Mouse (Mus musculus) CH12.LX (cell line): Measurements from ENCODE around the gene Sept9. TPM values are rescaled to one million over a fixed set of nuclear protein-coding genes. Genes with fewer than 3 reads are reported as not detected.

ENCODE experiments used
- DNase-seq: peaks from one replicate; pipeline ENCODE4 v3.0.0-alpha.2; 2013; ENCODE audit errors: extremely low read depth
- H3K27ac ChIP-seq: 2 replicates; pipeline ENCODE4 v1.5.1; 2012; ENCODE audit warnings: low read depth, mild to moderate bottlenecking, control low read depth, moderate library complexity; ENCODE audit not compliant: insufficient read depth
- H3K27me3 ChIP-seq: replicated peaks from 2 replicates; pipeline ENCODE3; 2012; ENCODE audit warnings: inconsistent platforms
- H3K36me3 ChIP-seq, 2 experiments: replicated peaks in 1 of 2; 2 replicates each; pipeline versions ENCODE3 to v1.6.1; 2012; ENCODE audit warnings: inconsistent platforms in 1 of 2, low read length in 1 of 2, mild to moderate bottlenecking in 1 of 2, mixed read lengths in 1 of 2, moderate library complexity in 1 of 2; ENCODE audit not compliant: control insufficient read depth in 1 of 2, insufficient read depth in 1 of 2
- H3K4me1 ChIP-seq, 2 experiments: 2 replicates each; pipeline ENCODE4 v1.6.1; 2012; ENCODE audit warnings: inconsistent platforms in 1 of 2, moderate library complexity in 1 of 2; ENCODE audit not compliant: insufficient read depth in 2 of 2, control insufficient read depth in 1 of 2
- H3K4me2 ChIP-seq: 2 replicates; pipeline ENCODE4 v1.6.1; 2012; ENCODE audit warnings: low read depth, mild to moderate bottlenecking, control low read depth; ENCODE audit not compliant: poor library complexity, insufficient read depth, severe bottlenecking
- H3K4me3 ChIP-seq, 3 experiments: fragments of 150-350 bp in 1 of 3; sonication (generic) in 1 of 3; replicated peaks in 1 of 3; 2 replicates each; pipeline versions ENCODE3 to v1.5.1; 2011 to 2012; ENCODE audit warnings: low read depth in 2 of 3, low read length in 2 of 3, mild to moderate bottlenecking in 2 of 3, moderate library complexity in 2 of 3, control low read depth in 1 of 3, improper control_type of control experiment in 1 of 3, inconsistent platforms in 1 of 3, mixed read lengths in 1 of 3; ENCODE audit not compliant: poor library complexity in 1 of 3
- H3K79me2 ChIP-seq: replicated peaks from 2 replicates; pipeline ENCODE4 v1.6.1; 2012; ENCODE audit warnings: mild to moderate bottlenecking, moderate library complexity; ENCODE audit not compliant: control insufficient read depth, poor library complexity, insufficient read depth, severe bottlenecking; ENCODE audit errors: extremely low read depth
- H3K9ac ChIP-seq: 2 replicates; pipeline ENCODE4 v1.6.1; 2012; ENCODE audit warnings: low read depth, mild to moderate bottlenecking, control low read depth, moderate library complexity; ENCODE audit not compliant: insufficient read depth
- H3K9me3 ChIP-seq: replicated peaks from 2 replicates; pipeline ENCODE3; 2012; ENCODE audit warnings: low read length, inconsistent platforms, mixed read lengths
- BHLHE40 ChIP-seq: IDR thresholded peaks from 2 replicates; pipeline ENCODE4 v1.6.1; 2011; ENCODE audit warnings: mild to moderate bottlenecking, low read depth, low read length, improper control_type of control experiment
- CHD1 ChIP-seq: IDR thresholded peaks from 2 replicates; pipeline ENCODE4 v1.6.1; 2012; ENCODE audit warnings: low read depth, low read length, improper control_type of control experiment, inconsistent platforms
- CHD2 ChIP-seq: IDR thresholded peaks from 2 replicates; pipeline ENCODE4 v1.6.1; 2011; ENCODE audit warnings: low read length, improper control_type of control experiment
- CTCF ChIP-seq, 2 experiments: IDR thresholded peaks in 1 of 2; conservative IDR thresholded peaks in 1 of 2; 2 replicates each; pipeline ENCODE4 v1.5.1; 2011 to 2012; ENCODE audit warnings: low read depth in 2 of 2, low read length in 2 of 2, improper control_type of control experiment in 1 of 2, inconsistent platforms in 1 of 2, mild to moderate bottlenecking in 1 of 2, moderate library complexity in 1 of 2
- ELF1 ChIP-seq: IDR thresholded peaks from 2 replicates; pipeline ENCODE4 v1.6.1; 2014; ENCODE audit warnings: low read depth, mild to moderate bottlenecking, inconsistent platforms, low read length, improper control_type of control experiment
- EP300 ChIP-seq: IDR thresholded peaks from 2 replicates; pipeline ENCODE4 v1.6.1; 2011; ENCODE audit warnings: low read length, improper control_type of control experiment
- ETS1 ChIP-seq: conservative IDR thresholded peaks from 2 replicates; pipeline ENCODE4 v1.6.1; 2012; ENCODE audit warnings: low read depth, mild to moderate bottlenecking, inconsistent platforms, low read length, improper control_type of control experiment, moderate library complexity
- JUND ChIP-seq: conservative IDR thresholded peaks from 2 replicates; pipeline ENCODE4 v1.6.1; 2011; ENCODE audit warnings: low read depth, low read length, improper control_type of control experiment
- KAT2A ChIP-seq: IDR thresholded peaks from 2 replicates; pipeline ENCODE4 v1.6.1; 2012; ENCODE audit warnings: low read length, improper control_type of control experiment, inconsistent platforms; ENCODE audit not compliant: insufficient replicate concordance
- MEF2A ChIP-seq: IDR thresholded peaks from 2 replicates; pipeline ENCODE4 v1.6.1; 2014; ENCODE audit warnings: low read depth, mild to moderate bottlenecking, inconsistent platforms, low read length, improper control_type of control experiment, borderline replicate concordance
- MYC ChIP-seq: IDR thresholded peaks from 2 replicates; pipeline ENCODE4 v1.6.1; 2011; ENCODE audit warnings: low read depth, mild to moderate bottlenecking, improper control_type of control experiment, low read length
- PAX5 ChIP-seq: IDR thresholded peaks from 2 replicates; pipeline ENCODE4 v1.6.1; 2012; ENCODE audit warnings: low read length, inconsistent platforms, mixed read lengths
- RAD21 ChIP-seq: IDR thresholded peaks from 2 replicates; pipeline ENCODE4 v1.6.1; 2011; ENCODE audit warnings: low read depth, mild to moderate bottlenecking, low read length, improper control_type of control experiment, moderate library complexity
- RCOR1 ChIP-seq: conservative IDR thresholded peaks from 2 replicates; pipeline ENCODE4 v1.6.1; 2012; ENCODE audit warnings: low read depth, mild to moderate bottlenecking, inconsistent platforms, low read length, improper control_type of control experiment
- SMC3 ChIP-seq: IDR thresholded peaks from 2 replicates; pipeline ENCODE4 v1.6.1; 2011; ENCODE audit warnings: low read depth, low read length, improper control_type of control experiment
- UBTF ChIP-seq: IDR thresholded peaks from 2 replicates; pipeline ENCODE4 v1.6.1; 2012; ENCODE audit warnings: low read depth, mild to moderate bottlenecking, inconsistent platforms, low read length, improper control_type of control experiment, moderate library complexity
- ZC3H11A ChIP-seq: IDR thresholded peaks from 2 replicates; pipeline ENCODE4 v1.6.1; 2012; ENCODE audit warnings: low read depth, mild to moderate bottlenecking, inconsistent platforms, low read length, improper control_type of control experiment
- ZNF384 ChIP-seq: IDR thresholded peaks from 2 replicates; pipeline ENCODE4 v1.6.1; 2012; ENCODE audit warnings: low read depth, low read length, improper control_type of control experiment, inconsistent platforms
- dilution Hi-C: fragments of 300-500 bp; cut with MboI; formaldehyde crosslinking; loops from 2 replicates; pipeline ENCODE4 v1.14.3; 2020; ENCODE audit warnings: low sequenced_read_pairs; ENCODE audit not compliant: extremely low pct_unique_long_range_greater_than_20kb, extremely low pct_ligation_motif_present
- in situ Hi-C: fragments of 300-500 bp; cut with MboI; formaldehyde crosslinking; loops from 3 replicates; pipeline ENCODE4 v1.14.3; 2019; ENCODE audit warnings: low sequenced_read_pairs, low pct_ligation_motif_present, low pct_unique_long_range_greater_than_20kb, mixed read lengths
- polyA plus RNA-seq: library from polyadenylated mRNA; unstranded; fragments of >175 nt; gene quantifications from 2 replicates; pipeline ENCODE4 v1.2.1, GENCODE M21; 2012; ENCODE audit warnings: low read depth; ENCODE audit not compliant: insufficient read length
- total RNA-seq, 2 experiments: library from RNA; depleted of rRNA; stranded (reverse); fragments of 300-350 nt in 1 of 2; fragments of >200 nt in 1 of 2; gene quantifications; 2 replicates each; pipeline ENCODE4 v1.2.3; 2012 to 2014

Sept9 gene
- total and polyA plus RNA-seq, 3 experiments, result 47.6 to 128 (median 110) TPM

DNA sequence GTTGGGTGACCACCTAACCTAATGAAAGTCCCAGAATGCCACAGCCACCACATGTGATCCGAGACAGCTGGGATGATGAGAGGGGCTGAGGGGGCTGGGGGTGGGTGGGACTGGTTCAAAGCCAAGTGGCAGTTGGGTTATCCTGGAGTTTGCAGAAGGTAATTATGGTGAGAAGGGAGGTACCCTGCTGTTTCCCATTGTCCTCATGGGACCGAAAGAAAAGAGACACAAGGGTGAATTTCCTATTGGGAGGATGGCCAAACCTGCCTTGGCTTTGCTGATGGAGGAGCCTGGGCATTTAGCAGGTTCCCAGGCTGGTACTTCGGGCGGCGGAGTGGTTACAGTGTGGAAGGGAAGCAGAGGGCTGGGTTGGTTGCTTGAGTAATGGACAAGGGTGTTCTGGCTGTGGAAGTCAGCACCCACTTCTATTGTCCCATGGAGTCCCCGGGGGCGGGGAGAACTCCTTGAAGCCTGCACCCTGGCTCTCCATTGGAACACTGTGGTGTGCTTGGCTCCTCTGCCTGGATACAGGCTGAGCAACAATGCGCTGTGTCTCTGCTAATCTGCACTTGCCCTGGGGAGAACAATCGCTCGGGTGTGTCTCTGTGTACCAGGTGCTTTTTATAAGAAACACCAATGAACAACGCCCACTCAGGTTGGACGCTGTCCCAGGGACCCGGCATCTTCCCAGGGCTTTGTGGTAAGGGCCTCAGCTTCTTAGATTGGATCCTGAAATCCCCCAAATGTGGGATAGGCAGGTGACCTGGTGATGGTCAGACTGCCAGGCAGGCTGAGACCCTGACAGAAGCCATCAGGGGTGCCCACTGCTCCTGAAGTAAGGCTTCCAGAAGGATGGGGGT, 64.9 kb downstream of the Sept9 start:
- dilution Hi-C loops (no loop called here), in situ Hi-C loops (loop anchor here (5.0 kb wide), 2 partner anchors 32 to 43 kb away; no protein-coding TSS in a partner anchor)
- no peak overlapping the region for H3K4me2 ChIP-seq
- no peaks in the 10 kb centered on the region for H3K27me3 ChIP-seq
- DNase-seq, result no peak
- H3K4me1 ChIP-seq, result peaks cover 24 to 74% of the 10 kb centered on the region in 2 experiments
- no peak overlapping the region for H3K27ac ChIP-seq
- no peaks in the 10 kb centered on the region for H3K9me3 ChIP-seq
- peaks cover 24% of the 10 kb centered on the region for H3K79me2 ChIP-seq
- H3K9ac ChIP-seq, result no peak overlapping the region
- TF ChIP-seq ETS1, result no peak
- TF ChIP-seq RCOR1, result no peak
- no peak for TF ChIP-seq JUND
- peaks cover 0 to 1% of the 10 kb centered on the region in 2 experiments for H3K36me3 ChIP-seq
- H3K4me3 ChIP-seq, result peak overlapping the region in 1 of 3 experiments; percentile 95

DNA sequence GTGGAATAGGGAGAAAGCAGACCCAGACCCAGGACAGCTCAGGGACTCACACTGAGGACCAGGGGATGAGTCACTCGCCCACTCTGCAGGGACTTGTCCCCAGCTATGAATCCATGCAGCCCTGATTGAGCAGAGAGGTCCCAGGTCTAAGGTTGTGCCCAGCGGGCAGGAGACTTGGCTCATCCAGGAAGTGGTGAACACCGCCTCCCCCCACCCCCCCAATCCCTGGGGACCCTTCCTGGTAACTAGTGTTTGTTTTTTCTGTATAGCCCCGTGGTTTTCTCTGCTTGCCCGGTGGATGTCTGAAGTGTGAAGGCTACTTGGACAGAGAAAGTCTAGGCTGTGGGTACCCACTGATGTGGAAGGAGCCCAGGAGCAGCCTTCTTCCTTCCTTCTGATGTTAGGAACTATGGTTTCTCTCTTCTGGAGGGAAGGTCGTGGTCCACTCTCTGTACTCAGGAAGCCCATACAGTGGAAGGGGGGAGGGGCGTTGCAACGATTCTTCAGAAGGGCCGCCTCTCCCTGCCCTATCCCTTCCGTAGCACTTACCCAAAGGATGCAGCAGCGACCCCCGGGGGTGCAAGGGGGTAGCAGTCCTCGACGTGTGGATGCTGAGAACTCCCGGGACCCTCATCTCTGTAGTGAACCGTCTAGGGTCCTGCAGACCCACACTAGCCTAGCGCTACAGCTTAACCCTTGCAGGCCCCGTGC, 66.0 kb downstream of the Sept9 start:
- H3K36me3 ChIP-seq, result peaks cover 0 to 9% of the 10 kb centered on the region in 2 experiments
- TF ChIP-seq PAX5 (no peak), ELF1 (peak; percentile 69), RAD21 (peak; percentile 29), CHD2 (peak; percentile 80), SMC3 (peak; percentile 35; the same call in 1 of the 2 replicates), EP300 (peak; percentile 10; the same call in 1 of the 2 replicates), MYC (no peak), KAT2A (0 out of 2 replicates have a peak, but pooled peaks have one; percentile 25), CHD1 (peak; percentile 45), ZNF384 (0 out of 2 replicates have a peak, but pooled peaks have one; percentile 31), ZC3H11A (no peak), BHLHE40 (peak; percentile 26; the same call in 1 of the 2 replicates), MEF2A (0 out of 2 replicates have a peak, but pooled peaks have one; percentile 12), UBTF (0 out of 2 replicates have a peak, but pooled peaks have one; percentile 15), CTCF (conservative IDR thresholded peaks at IDR 0.05 in 1 of 2, IDR thresholded peaks at IDR 0.05 in 1 of 2; ENCODE audit: low read depth in 2 of 2, low read length in 2 of 2) (peak in 1 of 2 experiments; percentile 44; a peak in 2 of 4 replicates)
- H3K79me2 ChIP-seq, result peaks cover 27% of the 10 kb centered on the region
- H3K27ac ChIP-seq, result peak overlapping the region; percentile 62
- no peaks in the 10 kb centered on the region for H3K27me3 ChIP-seq
- DNase-seq, result peak; percentile 64
- peaks cover 25 to 72% of the 10 kb centered on the region in 2 experiments for H3K4me1 ChIP-seq
- H3K4me2 ChIP-seq, result peak overlapping the region; percentile 72
- dilution Hi-C loops (no loop called here), in situ Hi-C loops (loop anchor here (5.0 kb wide), 2 partner anchors 33 to 42 kb away; no protein-coding TSS in a partner anchor)
- H3K4me3 ChIP-seq, result peak overlapping the region; percentile 69 to 95 (median 90)
- H3K9me3 ChIP-seq, result no peaks in the 10 kb centered on the region
- peak overlapping the region; percentile 82 for H3K9ac ChIP-seq
